Mouse (Mus musculus): ENCODE results near the gene 9030612E09Rik. TPM values are rescaled to one million over a fixed set of nuclear protein-coding genes. Genes with fewer than 3 reads are reported as not detected.

9030612E09Rik gene
- total RNA-seq (2021): 1 to 10 TPM; 2.0 to 2.2 TPM
- long read RNA-seq, experiment 1, partial matches to known transcripts: 0 of 2 reads
- long read RNA-seq, experiment 1, other reads (novel, unspliced or antisense): 0 of 2 reads
- long read RNA-seq, experiment 2, partial matches to known transcripts: 0 of 3 reads
- long read RNA-seq, experiment 2, other reads (novel, unspliced or antisense): 0 of 3 reads

- peak; percentile 74 to 85 for DNase-seq (ENCODE audit: low spot score in 2 of 2)
These were observed at the start of gene 9030612E09Rik, which contains the start of gene Sobp for GRCm38 (mm10) chr10:43174326-43175155. Gene 9030612E09Rik, plus strand, starts transcription at chr10:43174704. Gene Sobp, minus strand, starts transcription at chr10:43174530.

DNA sequence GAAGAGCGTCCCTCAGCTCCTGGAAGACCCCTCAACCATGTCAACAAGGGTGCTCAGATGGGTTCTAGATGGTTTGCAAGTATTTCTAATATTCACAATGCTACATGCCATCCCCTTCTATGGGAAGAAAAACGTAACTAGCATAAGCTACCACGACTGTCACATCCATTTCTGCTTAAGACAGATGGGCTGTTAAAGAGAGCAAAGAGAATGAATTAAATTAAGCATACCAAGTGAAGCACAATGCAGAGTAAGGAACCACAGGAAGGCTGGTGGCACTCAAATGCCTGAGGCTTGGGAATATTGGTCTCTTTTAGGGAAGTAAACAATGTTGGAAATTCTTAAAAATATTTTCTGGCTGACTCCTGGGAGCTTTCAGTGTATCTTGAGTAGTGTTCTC is 45.8 kb upstream of the 9030612E09Rik start:
- DNase-seq (ENCODE audit: low spot score in 2 of 2): no peak

DNA sequence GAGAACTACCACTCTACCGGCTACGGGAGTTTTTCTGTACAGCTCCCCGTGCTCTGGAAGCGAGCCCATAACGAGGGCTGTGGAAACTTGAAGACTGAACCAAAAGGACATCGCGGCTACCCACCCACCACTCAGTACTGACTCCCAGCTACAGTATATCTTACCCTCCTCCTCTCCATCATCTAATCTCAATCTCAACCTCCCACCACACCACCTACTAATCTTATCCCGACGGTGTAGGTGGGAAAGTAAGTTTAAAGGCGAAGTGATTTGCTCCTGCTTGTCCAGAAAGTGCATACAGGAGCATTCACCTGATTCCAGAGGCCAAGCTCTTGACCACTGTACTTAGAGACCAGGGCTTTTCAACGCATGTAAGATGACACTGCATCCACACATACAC is 40.5 kb upstream of the 9030612E09Rik start:
- DNase-seq (ENCODE audit: low spot score in 2 of 2): peak in 1 of 2 experiments; percentile 31

GRCm38 (mm10) chr10:43143173-43143572 is 31.3 kb upstream of the 9030612E09Rik start:
- DNase-seq (ENCODE audit: low spot score in 2 of 2): no peak

DNA sequence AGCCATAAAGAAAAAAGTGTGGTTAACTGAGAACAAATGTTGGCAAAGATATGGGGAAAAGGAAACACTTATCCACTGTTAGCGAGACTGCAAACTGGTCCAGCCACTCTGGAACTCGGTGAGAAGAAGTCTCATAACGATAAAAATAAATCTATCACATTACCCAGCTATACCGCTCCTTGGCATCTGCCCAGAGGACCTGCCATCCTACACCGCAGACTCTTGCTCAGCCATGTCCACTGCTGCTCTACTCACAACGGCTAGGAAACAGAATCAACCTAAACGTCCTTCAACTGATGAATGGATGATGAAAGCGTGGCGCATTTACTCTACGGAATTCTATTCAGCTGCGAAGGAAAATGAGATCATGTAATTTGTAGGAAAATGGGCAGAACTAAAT is 26.0 kb upstream of the 9030612E09Rik start:
- no peak for DNase-seq (ENCODE audit: low spot score in 2 of 2)

DNA sequence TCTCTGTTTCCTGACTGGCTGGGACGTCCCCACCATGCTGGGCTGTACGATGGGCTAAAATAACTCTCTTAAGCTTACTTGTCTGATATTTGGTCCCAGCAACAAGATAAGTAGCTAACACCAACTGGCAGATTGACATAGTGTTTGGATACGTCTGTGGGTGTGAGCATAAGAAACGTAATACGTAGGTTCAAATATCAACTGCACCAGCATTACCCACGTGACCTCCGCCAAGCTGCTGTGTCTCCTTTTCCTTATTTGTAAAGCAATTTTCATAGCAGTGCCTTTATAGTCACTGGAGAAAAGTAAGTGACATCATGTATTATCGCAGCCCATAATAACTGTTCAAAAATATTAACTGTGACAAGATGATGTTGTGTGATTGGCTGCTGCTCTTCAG is 21.9 kb upstream of the 9030612E09Rik start:
- DNase-seq (ENCODE audit: low spot score in 2 of 2): no peak

DNA sequence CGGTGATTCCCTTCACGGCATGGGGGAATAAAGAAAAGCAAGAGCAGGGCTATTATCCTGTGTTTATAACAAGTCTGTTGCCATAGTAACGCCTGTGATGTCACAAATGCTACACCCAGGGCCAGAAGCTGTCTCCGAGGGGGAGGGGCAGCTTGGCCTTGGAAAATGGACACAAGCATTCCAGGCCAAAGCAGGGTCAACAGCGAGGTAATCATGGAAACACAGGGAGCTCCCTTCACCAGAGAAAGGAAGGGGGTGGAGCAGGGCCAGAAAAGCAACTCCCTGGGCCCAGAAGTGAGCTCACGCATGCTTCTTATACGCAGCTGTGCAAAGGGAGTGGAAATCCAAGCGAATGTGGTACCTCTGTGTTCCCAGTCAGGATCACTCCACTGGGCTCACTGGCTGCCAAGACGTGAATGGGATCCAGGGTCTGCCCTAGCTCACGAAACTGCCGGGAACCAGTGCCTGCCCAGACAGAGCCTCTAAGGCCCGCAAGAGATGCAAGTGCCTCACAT is 19.4 kb upstream of the 9030612E09Rik start:
- no peak for DNase-seq (ENCODE audit: low spot score in 2 of 2)

DNA sequence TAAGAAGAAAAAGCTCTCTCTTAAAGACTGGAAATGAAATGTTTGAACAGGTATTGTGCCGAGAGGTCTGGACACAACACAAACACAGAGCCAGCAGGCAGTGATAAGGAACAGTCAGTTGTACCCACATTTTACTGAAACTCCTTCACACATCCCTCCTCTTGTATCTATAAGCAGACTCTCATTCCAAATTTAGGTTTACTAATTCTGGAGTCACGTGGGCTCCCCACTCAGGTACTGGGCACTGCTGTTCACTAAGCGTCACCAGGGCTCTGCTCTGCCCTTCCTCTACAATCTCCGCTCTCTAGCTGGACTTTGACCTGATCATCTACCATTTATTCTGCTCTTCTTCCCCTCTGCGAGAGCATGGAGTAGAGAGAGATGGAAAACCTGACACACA is 15.6 kb upstream of the 9030612E09Rik start:
- DNase-seq (ENCODE audit: low spot score in 2 of 2): no peak

DNA sequence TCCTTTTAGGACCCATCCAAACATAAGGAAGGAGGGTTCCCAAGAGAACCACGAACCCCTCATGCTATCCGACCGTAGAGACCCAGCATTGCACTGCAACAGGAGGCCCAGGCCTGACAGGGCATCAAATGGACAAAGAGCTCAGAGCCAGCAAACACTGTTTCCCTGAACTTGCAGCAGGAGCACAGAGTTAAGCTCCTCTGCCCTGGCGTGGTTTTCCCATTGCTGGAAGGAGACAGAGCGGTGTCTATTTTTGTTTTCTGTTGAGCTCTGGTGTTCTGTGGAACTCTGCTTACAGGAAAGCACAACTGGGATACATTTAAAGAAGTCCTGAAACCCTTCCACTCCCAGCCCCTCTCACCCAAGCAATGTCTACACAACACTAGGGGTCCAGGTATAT is 15.2 kb upstream of the 9030612E09Rik start:
- no peak for DNase-seq (ENCODE audit: low spot score in 2 of 2)

DNA sequence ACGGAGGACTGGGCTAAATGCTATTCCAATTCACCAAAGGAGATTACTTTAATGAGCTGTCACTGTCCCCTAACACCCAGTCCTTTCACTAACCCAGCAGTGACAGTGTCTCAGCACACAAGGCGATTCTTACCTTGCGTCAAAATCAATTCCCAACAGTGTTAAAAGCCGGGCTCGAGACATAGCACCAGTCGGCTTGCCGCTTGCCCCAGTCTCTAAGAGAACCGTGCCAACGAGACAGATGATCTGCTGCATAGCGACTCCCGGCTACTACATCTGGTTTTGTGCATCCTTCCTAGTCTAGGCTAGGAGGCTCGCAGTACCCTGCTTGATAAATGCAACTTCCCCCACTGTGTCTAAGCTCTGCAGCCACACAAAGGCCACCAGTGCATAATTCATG is 12.2 kb upstream of the 9030612E09Rik start:
- no peak for DNase-seq (ENCODE audit: low spot score in 2 of 2)

- DNase-seq (ENCODE audit: low spot score in 2 of 2): no peak
These were observed 10.1 kb upstream of the 9030612E09Rik start for GRCm38 (mm10) chr10:43164406-43164805.

DNA sequence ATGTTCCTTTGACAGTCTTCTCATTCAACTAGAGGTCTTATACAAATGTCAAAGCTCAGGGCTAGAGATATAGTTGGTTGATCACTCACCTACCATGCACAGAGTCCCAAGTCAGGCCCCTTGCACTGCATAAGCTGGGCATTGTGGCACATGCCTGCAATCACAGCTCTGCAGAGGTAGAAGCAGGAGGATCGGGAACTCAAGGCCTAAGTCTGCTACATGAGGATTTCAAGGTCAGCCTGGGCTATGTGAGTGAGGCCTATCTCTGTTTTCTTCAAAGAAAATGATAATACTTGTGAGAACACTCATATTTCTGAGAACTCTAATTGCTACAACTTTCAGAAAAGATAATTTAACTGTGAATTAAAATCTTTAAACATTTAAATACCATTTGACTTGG is 8.4 kb upstream of the 9030612E09Rik start:
- DNase-seq (ENCODE audit: low spot score in 2 of 2): no peak

DNA sequence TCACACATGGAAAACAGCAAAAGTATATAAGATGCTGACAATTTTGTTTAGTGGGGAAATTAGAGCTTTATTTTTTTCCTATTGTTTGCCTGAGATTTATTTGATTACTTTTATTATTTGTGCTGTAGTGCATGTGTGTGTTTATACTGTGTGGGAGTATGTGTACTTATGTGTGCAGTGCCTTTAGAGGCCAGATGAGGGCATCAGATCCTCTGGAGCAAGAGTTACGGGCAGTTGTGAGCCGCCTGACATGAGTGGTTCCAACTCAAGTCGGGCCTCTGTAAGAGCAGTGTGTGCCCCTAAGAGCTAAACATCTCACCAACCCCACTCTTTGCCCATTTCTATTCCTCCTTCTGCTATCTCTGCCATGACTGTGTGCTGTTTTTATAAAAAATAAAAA is 7.7 kb upstream of the 9030612E09Rik start:
- DNase-seq (ENCODE audit: low spot score in 2 of 2): no peak

DNA sequence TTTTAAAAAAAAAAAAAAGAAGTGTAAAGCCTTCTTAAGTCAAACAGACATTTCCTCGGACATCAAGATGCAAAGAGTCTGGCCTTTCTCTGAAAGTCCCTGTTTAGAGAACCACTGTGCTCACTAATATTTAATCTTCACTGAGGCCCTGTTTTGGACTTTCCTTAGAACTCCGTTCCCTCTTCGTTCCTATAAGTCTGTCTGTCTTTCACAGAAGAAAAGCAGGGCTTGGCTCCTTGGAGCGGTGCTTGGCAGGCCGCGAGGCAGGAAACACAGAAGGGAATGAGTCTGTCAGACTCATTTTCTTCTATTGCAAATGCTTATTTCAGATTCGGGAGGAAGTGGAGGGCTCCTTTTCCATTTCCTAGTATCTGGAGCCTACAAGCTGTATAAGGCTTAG is 5.7 kb upstream of the 9030612E09Rik start:
- no peak for DNase-seq (ENCODE audit: low spot score in 2 of 2)

DNA sequence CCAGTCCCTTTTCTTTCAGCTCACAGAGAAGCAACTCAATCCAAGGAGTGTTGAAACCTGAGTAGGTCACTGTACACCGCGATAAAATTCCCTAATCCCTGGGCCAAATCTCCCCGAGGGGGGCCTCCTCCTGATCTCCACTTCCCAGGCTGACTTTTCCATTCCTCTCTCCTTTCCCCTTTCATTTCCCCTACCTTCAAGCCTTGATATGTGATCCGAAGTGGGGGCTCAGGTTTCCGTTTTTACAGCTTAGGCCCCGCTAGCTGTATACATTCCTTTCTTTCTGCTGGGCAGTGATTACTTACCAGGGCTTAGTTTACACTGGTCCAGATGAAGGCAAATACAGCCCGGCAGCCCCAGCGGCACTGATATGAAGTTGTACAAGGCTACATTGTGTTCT is 3.4 kb upstream of the 9030612E09Rik start:
- DNase-seq (ENCODE audit: low spot score in 2 of 2): no peak

DNA sequence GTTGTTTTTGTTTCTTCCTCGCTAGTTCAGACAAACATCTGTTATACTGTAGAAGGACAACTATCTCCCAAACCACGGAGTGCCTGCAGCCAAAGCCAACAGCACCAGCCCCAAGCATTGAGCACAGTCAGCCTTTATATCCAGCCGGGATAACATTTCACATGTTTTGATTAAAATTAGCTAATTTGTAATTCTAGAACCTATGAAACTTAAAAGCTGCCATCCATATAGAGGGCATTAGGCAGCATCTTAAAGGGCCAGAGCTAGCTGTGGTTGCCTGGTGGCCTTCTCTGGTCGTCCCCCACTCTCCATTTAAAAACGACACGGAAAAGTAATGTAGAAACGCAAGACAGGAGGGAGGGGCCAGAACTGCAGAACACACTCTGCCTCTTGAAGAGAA is 2.4 kb upstream of the 9030612E09Rik start:
- DNase-seq (ENCODE audit: low spot score in 2 of 2): no peak

- DNase-seq (ENCODE audit: low spot score in 2 of 2): no peak
These were observed 1.9 kb upstream of the 9030612E09Rik start for GRCm38 (mm10) chr10:43172554-43172953.

GRCm38 (mm10) chr10:43173141-43173827 is 1.2 kb upstream of the 9030612E09Rik start:
- peak; percentile 38 to 56 for DNase-seq (ENCODE audit: low spot score in 2 of 2)

GRCm38 (mm10) chr10:43173828-43174325 is 627 bp upstream of the 9030612E09Rik start:
- peak in 1 of 2 experiments; percentile 11 for DNase-seq (ENCODE audit: low spot score in 2 of 2)

GRCm38 (mm10) chr10:43175156-43175601 is 675 bp downstream of the 9030612E09Rik start:
- DNase-seq (ENCODE audit: low spot score in 2 of 2): peak in 1 of 2 experiments; percentile 39

- no peak for DNase-seq (ENCODE audit: low spot score in 2 of 2)
These were observed 5.9 kb downstream of the 9030612E09Rik start for GRCm38 (mm10) chr10:43180313-43180912.
